Mouse (Mus musculus): ENCODE results near the gene Esrp2. TPM values are rescaled to one million over a fixed set of nuclear protein-coding genes. Genes with fewer than 3 reads are reported as not detected.

The Esrp2 gene
- polyA plus RNA-seq, 1 experiment from 2014 or later = 62.8 TPM

DNA sequence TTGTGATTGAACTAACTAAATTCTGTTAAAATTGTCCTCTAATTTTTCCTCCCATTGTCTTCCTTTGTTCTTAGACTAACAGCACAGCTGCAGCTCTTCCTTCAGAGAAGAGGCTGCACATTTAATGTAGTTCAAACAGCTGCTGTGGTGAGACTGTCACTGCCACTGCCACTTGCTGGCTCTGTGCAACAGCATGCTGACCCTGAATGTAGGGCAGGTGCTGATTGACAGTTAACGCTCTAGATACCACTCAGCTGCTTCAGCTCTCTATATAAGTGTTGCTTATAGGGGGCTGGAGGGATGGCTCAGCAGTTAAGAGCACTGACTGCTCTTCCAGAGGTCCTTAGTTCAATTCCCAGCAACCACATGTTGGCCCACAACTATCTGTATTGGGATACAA is 24.3 kb downstream of the Esrp2 start:
- ATAC-seq (ENCODE audit: low read depth) = peak; percentile 52; the same call in 1 of the 2 replicates
- Histone ChIP-seq H3K9ac (ENCODE audit: low read length) (no peak overlapping the region), H3K4me2 (ENCODE audit: low read depth, low read length) (no peak overlapping the region), H3K27ac (ENCODE audit: low read length) (peak overlapping the region; percentile 69), H3K4me3 (ENCODE audit: low read length) (no peak overlapping the region), H3K4me1 (replicated peaks; ENCODE audit: control insufficient read depth, insufficient read depth, low read length) (peaks cover 3% of the 10 kb centered on the region; the same call in 1 of the 2 replicates), H3K9me3 (ENCODE audit: control insufficient read depth, low read length) (no peaks in the 10 kb centered on the region), H3K27me3 (ENCODE audit: control insufficient read depth, insufficient read depth, low read depth, low read length) (no peaks in the 10 kb centered on the region), H3K36me3 (ENCODE audit: control insufficient read depth, insufficient read depth, low read length) (peaks cover 22% of the 10 kb centered on the region)
- WGBS = 76% methylated on average over 1 of the region's 1 CpGs

DNA sequence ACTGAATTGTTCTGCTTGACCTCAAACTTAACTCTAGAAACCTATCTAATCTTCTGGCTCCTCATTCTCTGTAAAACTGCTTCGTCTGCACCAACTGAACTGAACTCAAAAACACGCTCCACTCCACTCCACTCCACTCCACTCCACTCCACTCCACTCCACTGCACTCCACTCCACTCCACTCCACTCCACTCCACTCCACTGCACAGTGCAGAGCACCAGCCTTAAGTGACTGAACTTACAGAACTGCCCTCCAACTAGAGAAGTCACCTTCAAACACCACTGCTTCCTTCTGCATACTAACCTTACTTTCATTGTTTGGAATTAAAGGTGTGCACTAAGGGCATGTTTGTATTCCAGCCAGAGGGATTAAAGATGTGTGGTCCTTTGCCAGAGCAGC is 24.7 kb downstream of the Esrp2 start:
- peak; percentile 89 for ATAC-seq (ENCODE audit: low read depth)
- Histone ChIP-seq H3K4me1 (replicated peaks; ENCODE audit: control insufficient read depth, insufficient read depth, low read length) (peaks cover 3% of the 10 kb centered on the region; the same call in 1 of the 2 replicates), H3K27me3 (ENCODE audit: control insufficient read depth, insufficient read depth, low read depth, low read length) (no peaks in the 10 kb centered on the region), H3K9ac (ENCODE audit: low read length) (no peak overlapping the region), H3K4me3 (ENCODE audit: low read length) (no peak overlapping the region), H3K9me3 (ENCODE audit: control insufficient read depth, low read length) (no peaks in the 10 kb centered on the region), H3K4me2 (ENCODE audit: low read depth, low read length) (no peak overlapping the region), H3K36me3 (ENCODE audit: control insufficient read depth, insufficient read depth, low read length) (peaks cover 22% of the 10 kb centered on the region), H3K27ac (ENCODE audit: low read length) (peak overlapping the region; percentile 47; the same call in 1 of the 2 replicates)
- WGBS = 61% methylated on average over 2 of the region's 2 CpGs

DNA sequence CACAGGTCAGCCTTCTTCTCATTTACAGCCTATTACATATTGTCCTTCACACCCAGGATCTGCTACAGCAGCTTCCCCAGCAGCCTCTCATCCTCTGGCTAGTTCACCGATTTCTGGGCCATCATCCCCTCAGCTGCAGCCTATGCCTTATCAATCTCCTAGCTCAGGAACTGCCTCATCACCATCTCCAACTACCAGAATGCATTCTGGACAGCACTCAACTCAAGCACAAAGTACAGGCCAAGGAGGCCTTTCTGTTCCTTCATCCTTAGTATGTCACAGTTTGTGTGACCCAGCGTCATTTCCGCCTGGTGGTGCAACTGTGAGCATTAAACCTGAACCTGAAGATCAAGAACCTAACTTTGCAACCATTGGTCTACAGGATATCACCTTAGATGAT is 28.0 kb downstream of the Esrp2 start:
- no peaks in the 10 kb centered on the region for H3K9me3 ChIP-seq (ENCODE audit: control insufficient read depth, low read length)
- H3K9ac ChIP-seq (ENCODE audit: low read length) = no peak overlapping the region
- H3K27ac ChIP-seq (ENCODE audit: low read length) = no peak overlapping the region
- ATAC-seq (ENCODE audit: low read depth) = no peak
- 96% methylated on average over 3 of the region's 3 CpGs for WGBS
- H3K36me3 ChIP-seq (ENCODE audit: control insufficient read depth, insufficient read depth, low read length) = peaks cover 31% of the 10 kb centered on the region
- no peak overlapping the region for H3K4me2 ChIP-seq (ENCODE audit: low read depth, low read length)
- H3K4me3 ChIP-seq (ENCODE audit: low read length) = no peak overlapping the region
- no peaks in the 10 kb centered on the region for H3K27me3 ChIP-seq (ENCODE audit: control insufficient read depth, insufficient read depth, low read depth, low read length)
- peaks cover 3% of the 10 kb centered on the region; the same call in 1 of the 2 replicates for H3K4me1 ChIP-seq (replicated peaks; ENCODE audit: control insufficient read depth, insufficient read depth, low read length)

DNA sequence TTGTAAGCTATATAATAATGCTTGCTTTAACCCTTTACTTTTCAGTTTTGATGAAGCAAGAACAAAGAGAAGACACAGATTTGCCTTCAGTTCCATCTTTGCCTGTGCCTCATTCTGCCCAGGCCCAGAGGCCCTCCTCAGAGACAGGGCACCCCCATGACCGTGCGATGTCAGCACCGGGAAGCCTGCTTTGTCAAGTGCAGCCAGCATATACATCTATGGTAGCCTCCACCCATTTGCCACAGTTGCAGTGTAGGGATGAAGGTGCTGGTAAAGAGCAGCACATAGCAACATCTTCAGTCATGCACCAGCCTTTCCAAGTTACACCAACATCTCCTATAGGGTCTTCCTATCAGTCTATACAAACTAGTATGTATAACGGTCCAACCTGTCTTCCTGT is 28.7 kb downstream of the Esrp2 start:
- H3K27me3 ChIP-seq (ENCODE audit: control insufficient read depth, insufficient read depth, low read depth, low read length) = no peaks in the 10 kb centered on the region
- no peak overlapping the region for H3K9ac ChIP-seq (ENCODE audit: low read length)
- peaks cover 3% of the 10 kb centered on the region; the same call in 1 of the 2 replicates for H3K4me1 ChIP-seq (replicated peaks; ENCODE audit: control insufficient read depth, insufficient read depth, low read length)
- H3K4me3 ChIP-seq (ENCODE audit: low read length) = no peak overlapping the region
- no peak overlapping the region for H3K27ac ChIP-seq (ENCODE audit: low read length)
- ATAC-seq (ENCODE audit: low read depth) = no peak
- WGBS = 93% methylated on average over 4 of the region's 4 CpGs
- H3K9me3 ChIP-seq (ENCODE audit: control insufficient read depth, low read length) = no peaks in the 10 kb centered on the region
- H3K4me2 ChIP-seq (ENCODE audit: low read depth, low read length) = no peak overlapping the region
- peaks cover 31% of the 10 kb centered on the region for H3K36me3 ChIP-seq (ENCODE audit: control insufficient read depth, insufficient read depth, low read length)

DNA sequence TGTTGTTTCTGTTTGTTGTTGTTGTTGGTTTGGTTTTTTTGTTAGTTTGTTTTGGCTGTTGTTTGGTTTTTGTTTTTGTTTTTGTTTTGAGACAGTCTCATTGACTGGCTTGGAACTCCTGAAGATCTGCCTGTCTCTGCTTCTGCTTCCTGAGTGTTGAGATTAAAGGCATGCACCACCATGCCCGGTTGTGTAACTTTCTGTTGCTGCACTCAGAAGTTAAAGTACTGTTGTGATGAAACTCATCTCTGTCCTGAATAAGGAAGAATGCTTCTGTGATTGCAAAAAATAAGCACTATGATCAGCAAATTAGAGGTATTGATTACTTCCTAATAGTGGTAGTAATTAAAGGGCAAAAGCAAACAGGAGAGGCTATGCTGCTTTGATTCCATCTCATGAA is 30.6 kb downstream of the Esrp2 start:
- H3K9ac ChIP-seq (ENCODE audit: low read length) = no peak overlapping the region
- H3K27me3 ChIP-seq (ENCODE audit: control insufficient read depth, insufficient read depth, low read depth, low read length) = no peaks in the 10 kb centered on the region
- H3K4me3 ChIP-seq (ENCODE audit: low read length) = no peak overlapping the region
- no peak overlapping the region for H3K4me2 ChIP-seq (ENCODE audit: low read depth, low read length)
- no peaks in the 10 kb centered on the region for H3K4me1 ChIP-seq (replicated peaks; ENCODE audit: control insufficient read depth, insufficient read depth, low read length)
- no peak overlapping the region for H3K27ac ChIP-seq (ENCODE audit: low read length)
- no peaks in the 10 kb centered on the region for H3K9me3 ChIP-seq (ENCODE audit: control insufficient read depth, low read length)
- peaks cover 29% of the 10 kb centered on the region for H3K36me3 ChIP-seq (ENCODE audit: control insufficient read depth, insufficient read depth, low read length)
- no peak for ATAC-seq (ENCODE audit: low read depth)
- WGBS = 100% methylated on average over 1 of the region's 1 CpGs

DNA sequence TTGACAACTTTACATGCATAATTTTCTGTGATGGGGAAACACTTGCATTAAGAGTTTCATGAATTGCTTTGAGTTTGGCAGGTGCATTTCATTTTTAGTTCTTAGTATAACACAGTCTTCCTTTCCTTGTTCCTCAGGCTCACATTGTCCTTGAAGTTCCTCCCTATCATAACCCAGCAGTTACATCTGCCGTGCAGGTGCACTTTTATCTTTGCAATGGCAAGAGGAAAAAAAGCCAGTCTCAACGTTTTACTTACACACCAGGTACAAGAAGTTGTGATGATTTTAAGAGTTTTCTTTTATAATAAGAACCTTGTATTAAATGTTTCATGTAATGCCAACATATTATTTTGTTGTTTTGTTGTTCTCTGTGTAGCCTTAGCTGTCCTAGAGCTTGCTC is 32.9 kb downstream of the Esrp2 start:
- no peaks in the 10 kb centered on the region for H3K9me3 ChIP-seq (ENCODE audit: control insufficient read depth, low read length)
- H3K4me3 ChIP-seq (ENCODE audit: low read length) = no peak overlapping the region
- H3K36me3 ChIP-seq (ENCODE audit: control insufficient read depth, insufficient read depth, low read length) = peaks cover 27% of the 10 kb centered on the region
- ATAC-seq (ENCODE audit: low read depth) = no peak
- no peaks in the 10 kb centered on the region for H3K4me1 ChIP-seq (replicated peaks; ENCODE audit: control insufficient read depth, insufficient read depth, low read length)
- 89% methylated on average over 2 of the region's 2 CpGs for WGBS
- no peak overlapping the region for H3K9ac ChIP-seq (ENCODE audit: low read length)
- no peaks in the 10 kb centered on the region for H3K27me3 ChIP-seq (ENCODE audit: control insufficient read depth, insufficient read depth, low read depth, low read length)
- no peak overlapping the region for H3K4me2 ChIP-seq (ENCODE audit: low read depth, low read length)
- H3K27ac ChIP-seq (ENCODE audit: low read length) = no peak overlapping the region

DNA sequence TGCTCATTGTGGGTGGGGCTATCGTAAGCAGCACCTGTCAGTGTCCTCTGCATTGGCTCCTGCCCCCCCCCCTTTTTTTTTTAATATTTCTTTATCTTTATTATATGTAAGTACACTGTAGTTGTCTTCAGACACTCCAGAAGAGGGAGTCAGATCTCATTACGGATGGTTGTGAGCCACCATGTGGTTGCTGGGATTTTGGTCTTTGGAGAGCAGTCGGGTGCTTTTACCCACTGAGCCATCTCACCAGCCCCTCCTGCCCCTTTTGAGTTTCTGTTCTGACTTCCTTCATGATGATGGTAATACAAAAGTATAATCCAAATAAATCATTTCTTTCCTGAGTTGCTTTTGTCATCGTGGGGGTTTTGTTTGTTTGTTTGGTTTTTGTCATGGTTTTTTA is 34.5 kb downstream of the Esrp2 start:
- Histone ChIP-seq H3K36me3 (ENCODE audit: control insufficient read depth, insufficient read depth, low read length) (peaks cover 17% of the 10 kb centered on the region), H3K27ac (ENCODE audit: low read length) (no peak overlapping the region), H3K4me3 (ENCODE audit: low read length) (no peak overlapping the region), H3K4me2 (ENCODE audit: low read depth, low read length) (no peak overlapping the region), H3K9me3 (ENCODE audit: control insufficient read depth, low read length) (no peaks in the 10 kb centered on the region), H3K4me1 (replicated peaks; ENCODE audit: control insufficient read depth, insufficient read depth, low read length) (no peaks in the 10 kb centered on the region), H3K27me3 (ENCODE audit: control insufficient read depth, insufficient read depth, low read depth, low read length) (no peaks in the 10 kb centered on the region), H3K9ac (ENCODE audit: low read length) (no peak overlapping the region)
- WGBS = 84% methylated on average over 4 of the region's 4 CpGs
- ATAC-seq (ENCODE audit: low read depth) = no peak

Other genes starting within 250 kb of the Esrp2 start
- 0.39 and 0.62 TPM in 2 replicates for gene Nrn1l, start 243.4 kb downstream of the Esrp2 start, polyA plus RNA-seq (2015; fragmentation: Nextera tagmentation; extraction: Ambion mirVana)
- 34.0 and 34.9 TPM in 2 replicates for gene Pskh1, start 236.5 kb downstream of the Esrp2 start, polyA plus RNA-seq (2015; fragmentation: Nextera tagmentation; extraction: Ambion mirVana)
- gene Ctrl, start 203.1 kb downstream of the Esrp2 start, polyA plus RNA-seq (2015; fragmentation: Nextera tagmentation; extraction: Ambion mirVana) = 0.77 and 1.2 TPM in 2 replicates
- gene Psmb10, start 198.5 kb downstream of the Esrp2 start, polyA plus RNA-seq (2015; fragmentation: Nextera tagmentation; extraction: Ambion mirVana) = 39.7 and 56.6 TPM in 2 replicates
- 1.6 and 2.8 TPM in 2 replicates for gene Lcat, start 193.6 kb downstream of the Esrp2 start, polyA plus RNA-seq (2015; fragmentation: Nextera tagmentation; extraction: Ambion mirVana)
- 35.1 and 38.3 TPM in 2 replicates for gene Slc12a4, start 170.9 kb downstream of the Esrp2 start, polyA plus RNA-seq (2015; fragmentation: Nextera tagmentation; extraction: Ambion mirVana)
- gene Dpep3, start 157.5 kb downstream of the Esrp2 start, polyA plus RNA-seq (2015; fragmentation: Nextera tagmentation; extraction: Ambion mirVana) = not detected in 2 replicates
- gene Dus2, start 145.6 kb downstream of the Esrp2 start, polyA plus RNA-seq (2015; fragmentation: Nextera tagmentation; extraction: Ambion mirVana) = 18.4 and 19.3 TPM in 2 replicates
- 0.28 TPM in 1 of 2 replicates, not detected in the other for gene Dpep2nb, start 131.0 kb downstream of the Esrp2 start, polyA plus RNA-seq (2015; fragmentation: Nextera tagmentation; extraction: Ambion mirVana)
- 14.7 and 14.8 TPM in 2 replicates for gene Ddx28, start 125.1 kb downstream of the Esrp2 start, polyA plus RNA-seq (2015; fragmentation: Nextera tagmentation; extraction: Ambion mirVana)
- gene Nfatc3, start 78.1 kb downstream of the Esrp2 start, polyA plus RNA-seq (2015; fragmentation: Nextera tagmentation; extraction: Ambion mirVana) = 6.0 and 6.2 TPM in 2 replicates
- 12.8 and 12.9 TPM in 2 replicates for gene Pla2g15, start 13.4 kb upstream of the Esrp2 start, polyA plus RNA-seq (2015; fragmentation: Nextera tagmentation; extraction: Ambion mirVana)
- gene Slc7a6, start 31.9 kb upstream of the Esrp2 start, polyA plus RNA-seq (2015; fragmentation: Nextera tagmentation; extraction: Ambion mirVana) = 41.3 and 41.7 TPM in 2 replicates
- gene Slc7a6os, start 74.0 kb upstream of the Esrp2 start, polyA plus RNA-seq (2015; fragmentation: Nextera tagmentation; extraction: Ambion mirVana) = 28.3 and 31.0 TPM in 2 replicates
- 40.5 and 42.0 TPM in 2 replicates for gene Prmt7, start 74.0 kb upstream of the Esrp2 start, polyA plus RNA-seq (2015; fragmentation: Nextera tagmentation; extraction: Ambion mirVana)
- gene Smpd3, start 201.0 kb upstream of the Esrp2 start, polyA plus RNA-seq (2015; fragmentation: Nextera tagmentation; extraction: Ambion mirVana) = 1.9 and 2.6 TPM in 2 replicates

Data from lung, embryonic 16.5 days (tissue).